Mouse (Mus musculus) cerebellum, adult 2 months (tissue): ENCODE results near the gene Phospho1.

ENCODE experiments used
- CTCF ChIP-seq: fragments of 200-500 bp; IDR thresholded peaks from 2 replicates; pipeline ENCODE4 v1.5.1; 2011; ENCODE audit warnings: low read depth, mild to moderate bottlenecking, control low read depth, low read length, moderate library complexity, borderline replicate concordance; ENCODE audit not compliant: insufficient read depth
- POLR2A ChIP-seq: fragments of 200-500 bp; IDR thresholded peaks from 2 replicates; pipeline ENCODE4 v1.6.1; 2011; ENCODE audit warnings: low read length, control low read depth, borderline replicate concordance; ENCODE audit not compliant: insufficient read depth

DNA sequence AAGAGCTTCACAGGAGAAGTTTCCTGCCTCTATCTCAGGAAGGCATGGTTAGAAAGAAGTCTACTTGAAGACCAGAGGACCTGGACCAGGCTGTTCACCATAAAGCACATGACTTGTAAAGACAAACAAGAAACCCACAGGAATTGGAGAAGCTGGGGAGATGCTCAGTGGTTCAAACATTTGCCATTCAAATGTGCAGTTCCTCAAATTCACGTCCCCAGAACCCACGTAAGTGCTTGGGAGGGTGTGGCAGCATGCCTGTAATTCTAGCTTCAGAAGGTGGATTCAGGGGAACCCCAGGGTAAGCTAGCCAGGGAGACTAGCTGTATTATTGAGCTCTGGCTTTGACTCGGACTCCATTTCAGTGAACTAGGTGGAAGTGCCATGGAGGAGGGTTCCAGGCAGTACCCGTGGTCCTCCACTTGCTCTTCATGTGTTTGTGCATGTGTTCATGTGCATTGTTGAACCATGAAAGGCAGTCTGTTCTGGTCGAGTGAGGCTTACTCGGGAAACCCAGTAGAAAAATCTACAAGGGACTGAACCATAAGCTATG lies 45.7 kb downstream of the Phospho1 start:
- no peak for TF ChIP-seq CTCF
- TF ChIP-seq POLR2A: no peak
